Mouse (Mus musculus): ENCODE results near the gene Iah1.
A peak's percentile ranks its signal among the peaks of the same experiment; 100 is the strongest.

Iah1 gene

DNA sequence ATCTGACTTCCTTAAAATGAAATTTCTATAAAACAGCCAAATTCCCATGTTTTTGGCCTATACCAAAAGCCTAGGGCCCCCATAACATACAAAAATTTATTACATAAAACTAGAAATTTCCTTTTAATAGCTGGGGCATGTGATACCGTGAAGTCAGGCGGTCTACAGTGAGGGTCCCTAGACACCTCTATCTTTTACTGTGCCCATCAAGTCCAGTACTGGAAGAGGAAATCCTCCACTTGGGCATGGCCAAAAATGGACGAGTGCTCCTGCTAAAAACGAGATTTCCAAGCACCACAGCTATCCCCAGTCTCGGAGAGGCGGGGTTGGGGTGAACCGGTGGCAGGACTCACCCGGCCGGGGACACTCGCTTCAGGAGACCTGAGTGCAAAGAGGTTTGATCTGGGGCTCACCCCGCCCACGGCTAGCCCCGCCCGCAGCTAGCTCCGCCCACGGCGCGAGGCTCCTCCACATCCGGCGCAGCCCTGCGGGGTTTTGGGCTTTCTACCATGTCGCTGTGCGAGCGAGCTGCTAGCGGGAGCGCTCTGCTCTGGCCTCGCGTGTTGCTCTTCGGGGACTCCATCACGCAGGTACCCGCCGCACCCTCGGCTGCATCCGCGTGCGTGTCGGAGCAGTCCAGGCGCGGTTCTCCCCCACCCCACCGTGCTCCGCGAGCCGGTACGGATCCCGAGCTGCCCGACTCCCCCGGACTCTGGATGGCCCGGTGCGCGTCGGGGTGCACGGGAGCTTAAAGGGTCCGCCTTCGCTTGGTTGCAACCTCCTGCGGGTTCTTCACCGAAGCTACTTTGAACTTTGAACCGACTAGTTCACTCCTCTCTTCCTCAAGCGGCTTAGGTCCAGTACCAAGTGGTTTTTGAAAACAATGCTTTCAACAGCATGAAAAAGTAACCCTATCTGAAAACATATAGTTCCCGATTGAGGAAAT is at the start of gene Iah1:
TSS of gene Iah1 (plus strand) at position 467 of the 946 bp plus-strand sequence.
- DNase-seq (ENCODE audit: low read depth, low spot score), result peak; percentile 30

GRCm38 (mm10) chr12:21266784-21267098 is 49.4 kb upstream of the Iah1 start:
- DNase-seq (ENCODE audit: low read depth, low spot score), result no peak

GRCm38 (mm10) chr12:21268083-21268616 is 48.0 kb upstream of the Iah1 start:
- DNase-seq (ENCODE audit: low read depth, low spot score), result no peak

DNA sequence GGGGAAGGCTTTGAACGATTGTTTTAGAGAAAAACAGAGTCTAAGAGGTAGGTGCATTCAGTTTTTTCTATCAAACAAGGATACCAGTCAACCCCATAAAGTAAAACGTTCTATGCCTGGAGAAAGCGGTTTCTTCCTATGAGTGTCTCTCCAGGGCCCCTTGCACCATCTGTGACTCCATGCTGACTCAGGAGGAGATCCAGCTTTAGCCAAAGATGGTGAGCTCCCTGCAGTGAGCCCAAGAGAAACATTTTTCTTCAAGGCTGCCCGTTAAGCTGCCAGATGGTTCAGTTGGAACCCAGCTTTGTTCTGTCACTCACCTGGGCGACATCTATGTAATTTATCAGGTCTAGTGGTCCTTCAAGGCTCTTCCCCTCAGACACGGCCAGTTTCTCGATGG is 41.7 kb upstream of the Iah1 start:
- DNase-seq (ENCODE audit: low read depth, low spot score), result no peak

DNA sequence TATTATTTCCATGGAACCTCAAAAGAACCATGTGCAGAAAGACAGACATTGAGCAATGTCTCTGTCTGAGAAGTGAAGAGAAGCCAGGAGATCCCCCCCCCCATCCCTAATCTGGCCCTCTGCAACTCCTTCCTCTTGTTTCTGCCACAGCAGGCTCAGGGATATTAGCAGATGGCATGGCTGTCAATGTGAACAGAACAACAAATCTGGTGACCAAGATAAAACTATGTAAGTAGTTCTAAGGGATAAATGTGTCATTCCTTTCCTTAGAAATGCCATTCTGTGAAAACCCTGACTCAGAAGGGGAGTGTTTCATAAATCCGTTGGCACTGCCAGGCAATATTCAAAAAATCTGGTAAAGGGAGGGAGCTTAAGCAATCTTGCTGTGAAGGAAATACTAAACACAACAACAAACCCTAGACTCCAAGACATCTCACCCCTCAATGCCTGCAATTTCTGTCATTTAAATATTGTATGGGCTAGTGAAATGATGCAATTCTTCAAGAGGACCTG is 38.8 kb upstream of the Iah1 start:
- no peak for DNase-seq (ENCODE audit: low read depth, low spot score)

- DNase-seq (ENCODE audit: low read depth, low spot score), result no peak
Observed at GRCm38 (mm10) chr12:21284761-21285441, 31.3 kb upstream of the Iah1 start, which contains the start of gene Cpsf3. Cpsf3 (plus strand) TSS chr12:21285391.

DNA sequence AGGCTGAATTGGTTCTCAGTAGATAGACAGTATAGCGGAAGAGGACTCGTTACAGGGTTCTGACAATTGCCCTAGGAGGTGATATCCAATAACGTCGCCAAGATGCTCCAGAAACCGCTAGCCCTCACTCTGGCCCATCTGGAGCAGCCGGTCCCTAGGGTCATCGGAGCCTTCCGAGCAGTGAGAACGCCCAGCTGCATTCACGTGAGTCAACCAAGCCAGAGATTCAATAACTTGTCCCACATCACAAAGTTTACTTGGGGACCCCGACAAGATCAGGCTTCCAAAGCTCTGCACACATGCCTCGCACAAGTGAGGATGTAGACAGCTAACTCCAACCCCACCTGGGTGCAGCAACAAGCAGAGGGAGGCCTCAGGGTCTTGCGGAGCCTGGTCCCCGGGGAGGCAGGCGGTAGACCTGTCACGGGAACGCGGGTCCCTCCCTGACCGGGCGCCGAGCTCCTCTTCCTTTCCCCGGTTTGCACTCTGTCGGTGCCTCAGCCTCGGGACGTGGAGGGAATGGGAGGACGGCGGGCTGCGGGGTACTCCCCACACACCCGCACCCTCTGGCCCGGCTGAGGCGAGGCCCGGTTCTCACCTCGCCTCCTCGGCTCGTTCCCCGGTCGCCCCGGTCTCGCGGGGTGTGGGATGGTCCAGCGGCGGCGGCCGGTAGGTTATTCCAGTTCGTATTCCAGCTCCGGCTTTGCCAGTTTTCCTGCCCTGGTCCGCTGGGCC is 30.5 kb upstream of the Iah1 start:
- no peak for DNase-seq (ENCODE audit: low read depth, low spot score)

DNA sequence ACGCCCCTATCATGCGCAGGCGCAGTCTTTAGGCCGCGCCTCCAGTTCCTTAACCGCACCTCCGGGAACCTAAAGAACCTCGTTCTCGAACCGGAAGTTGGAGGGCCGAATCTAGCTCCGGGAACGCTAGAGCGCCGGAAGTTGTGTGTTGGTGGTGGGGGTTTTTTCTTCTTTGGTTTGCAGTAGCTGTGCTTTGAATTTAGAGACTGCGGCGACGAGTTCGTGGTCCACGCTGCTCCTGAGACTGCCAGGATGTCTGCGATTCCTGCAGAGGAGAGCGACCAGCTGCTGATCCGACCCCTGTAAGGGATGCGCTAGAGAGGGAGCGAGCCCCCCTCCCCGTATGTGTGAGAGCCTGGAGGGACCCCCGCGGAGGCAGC is 30.0 kb upstream of the Iah1 start, which contains the start of gene Itgb1bp1:
TSS of gene Itgb1bp1 (minus strand) at position 42 of the 380 bp plus-strand sequence.
- peak; percentile 96 for DNase-seq (ENCODE audit: low read depth, low spot score)

GRCm38 (mm10) chr12:21286712-21287650 is 29.2 kb upstream of the Iah1 start:
- DNase-seq (ENCODE audit: low read depth, low spot score), result no peak

GRCm38 (mm10) chr12:21288716-21289395 is 27.3 kb upstream of the Iah1 start:
- DNase-seq (ENCODE audit: low read depth, low spot score), result no peak

- DNase-seq (ENCODE audit: low read depth, low spot score), result no peak
Observed at GRCm38 (mm10) chr12:21289651-21290050, 26.5 kb upstream of the Iah1 start.

- DNase-seq (ENCODE audit: low read depth, low spot score), result no peak
Observed at GRCm38 (mm10) chr12:21298856-21299255, 17.3 kb upstream of the Iah1 start.

GRCm38 (mm10) chr12:21301324-21301723 is 14.9 kb upstream of the Iah1 start:
- no peak for DNase-seq (ENCODE audit: low read depth, low spot score)

GRCm38 (mm10) chr12:21301932-21302331 is 14.3 kb upstream of the Iah1 start:
- no peak for DNase-seq (ENCODE audit: low read depth, low spot score)

GRCm38 (mm10) chr12:21302361-21302783 is 13.8 kb upstream of the Iah1 start:
- DNase-seq (ENCODE audit: low read depth, low spot score), result no peak

DNA sequence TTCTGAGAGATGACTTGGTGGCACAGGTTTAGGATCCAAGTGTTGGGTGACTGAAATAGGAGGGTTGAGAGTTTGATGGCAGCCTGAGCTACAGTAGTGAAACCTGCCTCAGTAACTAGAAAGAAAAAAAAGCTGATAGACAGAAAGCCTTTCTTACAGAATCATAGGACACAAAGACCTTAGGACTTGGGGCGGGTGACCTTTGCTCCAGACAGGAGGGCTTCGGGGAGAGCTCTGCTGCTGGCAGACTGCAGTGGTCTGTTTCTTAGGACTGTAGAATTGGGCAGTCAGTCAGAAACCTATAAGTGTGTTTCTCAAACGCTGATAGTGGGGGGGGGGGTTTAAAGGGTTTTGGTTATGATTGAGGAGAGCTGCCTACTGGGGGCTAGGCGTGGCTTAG is 10.4 kb upstream of the Iah1 start:
- no peak for DNase-seq (ENCODE audit: low read depth, low spot score)

DNA sequence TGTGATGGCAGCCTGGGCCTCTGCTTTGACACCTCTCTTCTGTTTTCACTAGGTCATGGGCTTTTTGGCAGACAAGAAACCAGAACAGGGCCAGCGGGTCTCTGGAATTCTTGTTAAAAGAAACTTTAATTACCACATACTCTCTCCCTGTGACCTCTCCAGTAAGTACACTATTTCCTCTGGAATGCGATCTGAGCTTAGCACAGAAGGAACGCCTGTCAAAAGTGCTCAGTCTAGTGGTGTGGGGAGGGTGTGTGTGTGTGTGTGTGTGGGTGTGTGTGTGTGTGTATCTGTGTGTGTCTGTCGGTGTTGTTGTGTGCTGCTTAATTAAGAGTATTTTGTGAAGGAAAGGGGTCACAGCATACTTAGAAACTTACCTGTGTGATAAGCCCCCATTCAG is 9.5 kb upstream of the Iah1 start:
- DNase-seq (ENCODE audit: low read depth, low spot score), result no peak

DNA sequence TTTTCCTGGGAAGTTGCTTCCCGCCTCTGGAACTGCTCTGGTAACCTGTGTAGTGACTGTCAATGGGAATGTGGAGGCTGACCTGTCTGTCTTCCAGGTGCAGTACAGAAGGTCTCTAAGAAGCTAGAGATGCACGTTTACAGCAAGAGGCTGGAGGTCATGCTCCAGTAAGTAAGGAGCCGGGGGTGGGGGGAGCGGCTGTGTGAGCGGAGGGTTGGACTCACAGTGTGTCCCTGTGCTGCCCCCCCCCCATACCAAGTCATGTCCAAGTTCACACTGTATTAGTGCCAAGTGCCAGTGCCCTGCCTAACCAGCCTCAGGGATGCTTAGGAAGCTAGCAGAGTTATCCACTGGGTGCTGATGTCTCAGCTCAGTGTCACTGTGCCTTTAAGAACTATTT is 4.0 kb upstream of the Iah1 start:
- no peak for DNase-seq (ENCODE audit: low read depth, low spot score)

DNA sequence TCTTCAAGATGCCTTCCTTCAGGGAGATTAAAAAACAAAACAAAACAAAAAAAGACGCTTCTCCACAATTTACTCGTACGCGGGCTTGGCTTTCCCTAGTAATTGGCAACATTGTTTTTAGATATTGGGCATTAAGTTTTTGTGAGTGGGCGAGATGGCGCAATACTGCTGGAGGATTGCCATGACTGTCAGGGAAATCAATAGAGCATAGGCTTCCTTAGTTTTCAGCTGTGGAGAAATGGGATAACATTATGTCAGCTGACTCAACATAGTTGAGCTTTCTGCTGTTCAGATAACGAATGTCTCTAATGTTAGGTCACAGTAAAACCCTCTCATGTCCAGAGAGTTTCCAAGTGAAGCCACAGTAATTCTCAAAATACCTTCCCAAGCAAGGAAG is 678 bp downstream of the Iah1 start:
- no peak for DNase-seq (ENCODE audit: low read depth, low spot score)

Data from brain, embryonic 18.5 days (tissue).